Mouse (Mus musculus) left cerebral cortex, postnatal 14 days (tissue): ENCODE data around the gene Traf6. TPM values are rescaled to one million over a fixed set of nuclear protein-coding genes. Genes with fewer than 3 reads are reported as not detected.
"Not testable (repeated sequence)": the region's sequence is repeated elsewhere in the genome, so short reads cannot be mapped to it uniquely, and the experiment has no call there.

Experiments used
- DNase-seq, 2 experiments: peaks; one replicate each; pipeline ENCODE4 v3.0.0; 2021 to 2022; ENCODE audit warnings: low spot score in 2 of 2, mixed read lengths in 1 of 2
- intact Hi-C: fragments of 180-260 bp; cut with DNase I; formaldehyde crosslinking; loops from one replicate; pipeline ENCODE4 v1.15.1; 2025
- total RNA-seq, 2 experiments: library from RNA; stranded (reverse); gene quantifications; 2 replicates each; pipeline ENCODE4 v1.2.3; 2021

The Traf6 gene
- total RNA-seq, 2 experiments from 2014 or later: 9.0 to 9.3 TPM

- no peak for DNase-seq
- intact Hi-C loops: no loop called here
Observed at GRCm38 (mm10) chr2:101742072-101742860, 64.0 kb downstream of the Traf6 start.

DNA sequence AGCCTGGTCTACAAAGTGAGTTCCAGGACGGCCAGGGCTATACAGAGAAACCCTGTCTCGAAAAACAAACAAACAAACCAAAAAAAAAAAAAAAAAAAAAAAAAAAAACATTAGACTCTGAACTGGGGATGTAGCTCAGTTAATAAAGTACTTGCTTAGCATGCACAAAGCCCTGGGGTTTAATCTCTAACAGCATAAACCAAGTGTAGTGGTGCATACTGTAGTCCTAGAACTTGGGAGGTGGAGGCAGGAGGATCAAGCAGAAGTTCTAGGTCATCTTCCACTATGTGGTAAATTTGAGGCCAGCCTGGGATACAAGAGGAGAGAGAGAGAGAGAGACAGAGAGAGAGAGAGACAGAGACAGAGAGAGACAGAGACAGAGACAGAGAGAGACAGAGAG lies 67.4 kb downstream of the Traf6 start:
- intact Hi-C loops, DNase-seq: not testable (repeated sequence)

DNA sequence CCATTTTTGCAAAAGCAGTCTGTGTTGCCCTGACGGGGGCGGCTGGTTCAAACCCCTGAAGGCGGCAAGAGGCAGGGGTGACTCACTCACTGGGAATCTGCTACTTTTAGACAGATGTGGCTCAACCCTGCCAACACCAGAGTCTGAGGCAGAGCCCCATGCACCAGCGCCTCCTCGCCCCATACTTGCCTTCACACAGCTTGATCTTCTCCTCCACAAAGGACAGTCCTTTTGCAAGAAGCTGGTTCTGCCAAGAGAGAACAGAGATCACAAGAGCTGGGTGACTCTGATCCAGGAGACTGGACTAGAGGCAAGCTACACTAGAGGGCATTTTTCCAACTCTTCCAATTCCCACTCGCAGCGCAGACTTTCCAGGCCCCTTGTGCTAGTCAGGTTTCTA lies 68.3 kb downstream of the Traf6 start:
- intact Hi-C loops: no loop called here
- no peak for DNase-seq

Other genes with a start within 250 kb of the Traf6 start
- gene Rag2, start 53.7 kb upstream of the Traf6 start, total RNA-seq: not detected
- gene Rag1, start 28.9 kb upstream of the Traf6 start, total RNA-seq: under 1 TPM; 0.27 to 0.37 TPM
- gene B230118H07Rik, start 28.9 kb upstream of the Traf6 start, total RNA-seq: 10 to 100 TPM; 21.2 to 24.3 TPM
- gene Prr5l, start 204.6 kb downstream of the Traf6 start, total RNA-seq: 1 to 10 TPM; 2.6 to 4.6 TPM
- gene Commd9, start 207.8 kb downstream of the Traf6 start, total RNA-seq: 10 to 100 TPM; 39.2 to 42.4 TPM